Mouse (Mus musculus) forebrain, embryonic 14.5 days (tissue): Measurements from ENCODE around the gene Vdr. TPM values are rescaled to one million over a fixed set of nuclear protein-coding genes. Genes with fewer than 3 reads are reported as not detected.

Experiments
- ATAC-seq: fragments of 200-750 bp; cut with Nextera tagmentation; 2 replicates; pipeline ENCODE4 v1.8.0; 2017; ENCODE audit warnings: mild to moderate bottlenecking, moderate library complexity
- DNase-seq: peaks from one replicate; pipeline ENCODE4 v3.0.0-alpha.2; 2015; ENCODE audit warnings: low spot score
- H3K27ac ChIP-seq: fragments of 300-500 bp; sonication (generic); 2 replicates; pipeline ENCODE4 v1.5.1; 2014; ENCODE audit warnings: low read depth, mild to moderate bottlenecking, control low read depth, low read length, moderate library complexity
- H3K27me3 ChIP-seq: fragments of 300-500 bp; sonication (generic); replicated peaks from 2 replicates; pipeline ENCODE4 v1.6.1; 2014; ENCODE audit warnings: low read length, control low read depth, mixed read lengths; ENCODE audit not compliant: control insufficient read depth, insufficient read depth
- H3K36me3 ChIP-seq: fragments of 300-500 bp; sonication (generic); 2 replicates; pipeline ENCODE4 v1.6.1; 2014; ENCODE audit warnings: low read length, control low read depth; ENCODE audit not compliant: control insufficient read depth, insufficient read depth
- H3K4me1 ChIP-seq: fragments of 300-500 bp; sonication (generic); 2 replicates; pipeline ENCODE4 v1.6.1; 2014; ENCODE audit warnings: antibody characterized with exemption, low read length, control low read depth; ENCODE audit not compliant: control insufficient read depth, insufficient read depth
- H3K4me2 ChIP-seq: fragments of 300-500 bp; sonication (generic); 2 replicates; pipeline ENCODE4 v1.6.1; 2014; ENCODE audit warnings: mild to moderate bottlenecking, control low read depth, low read length
- H3K4me3 ChIP-seq: fragments of 300-500 bp; sonication (generic); 2 replicates; pipeline ENCODE4 v1.5.1; 2014; ENCODE audit warnings: low read depth, low read length, control low read depth
- H3K9ac ChIP-seq: fragments of 300-500 bp; sonication (generic); 2 replicates; pipeline ENCODE4 v1.6.1; 2014; ENCODE audit warnings: mild to moderate bottlenecking, low read length, control low read depth, moderate library complexity
- H3K9me3 ChIP-seq: fragments of 300-500 bp; sonication (generic); replicated peaks from 2 replicates; pipeline ENCODE4 v1.6.1; 2016; ENCODE audit warnings: low read length, control low read depth, mixed read lengths; ENCODE audit not compliant: control insufficient read depth
- WGBS: fragments of 180-500 bp; shearing (Covaris S2); extraction: QIAGEN DNeasy Blood & Tissue Kit; methylation state at CpG from one replicate; pipeline ENCODE4 v1.1.7; 2014; 5-methylcytosine and 5-hydroxymethylcytosine counted together
- polyA plus RNA-seq: library from polyadenylated mRNA; unstranded; fragments of >200 nt; fragmentation: Nextera tagmentation; extraction: Ambion mirVana; gene quantifications from 2 replicates; pipeline ENCODE4 v1.2.1, GENCODE M21; 2014

Gene Vdr
- polyA plus RNA-seq, 1 experiment from 2014 or later, result 0.20 TPM

- no peak overlapping the region for H3K27ac ChIP-seq
- H3K4me3 ChIP-seq, result no peak overlapping the region
- H3K4me1 ChIP-seq, result no peaks in the 10 kb centered on the region
- no peak overlapping the region for H3K4me2 ChIP-seq
- 87% methylated on average over 5 of the region's 5 CpGs for WGBS
- no peak overlapping the region for H3K9ac ChIP-seq
- H3K36me3 ChIP-seq, result no peaks in the 10 kb centered on the region
- no peaks in the 10 kb centered on the region for H3K27me3 ChIP-seq
- no peaks in the 10 kb centered on the region for H3K9me3 ChIP-seq
- no peak for ATAC-seq
- DNase-seq, result no peak
Measured at GRCm38 (mm10) chr15:97851011-97851410, 59.4 kb downstream of the Vdr start.

- Histone ChIP-seq H3K9ac (no peak overlapping the region), H3K4me3 (no peak overlapping the region), H3K4me1 (no peaks in the 10 kb centered on the region), H3K4me2 (no peak overlapping the region), H3K9me3 (no peaks in the 10 kb centered on the region), H3K36me3 (no peaks in the 10 kb centered on the region), H3K27me3 (no peaks in the 10 kb centered on the region), H3K27ac (no peak overlapping the region)
- peak; percentile 47 for DNase-seq
- ATAC-seq, result no peak
- 21% methylated on average over 2 of the region's 2 CpGs for WGBS
Measured at GRCm38 (mm10) chr15:97850441-97850840, 60.0 kb downstream of the Vdr start.

- Histone ChIP-seq H3K36me3 (no peaks in the 10 kb centered on the region), H3K27me3 (no peaks in the 10 kb centered on the region), H3K9ac (peak overlapping the region; percentile 46), H3K4me1 (no peaks in the 10 kb centered on the region), H3K4me3 (peak overlapping the region; percentile 27), H3K4me2 (peak overlapping the region; percentile 59), H3K27ac (no peak overlapping the region), H3K9me3 (no peaks in the 10 kb centered on the region)
- peak; percentile 79 for ATAC-seq
- DNase-seq, result peak; percentile 96
- 8% methylated on average over 19 of the region's 19 CpGs for WGBS
Measured at GRCm38 (mm10) chr15:97849116-97849911, 61.1 kb downstream of the Vdr start.

GRCm38 (mm10) chr15:97847866-97848265 lies 62.6 kb downstream of the Vdr start:
- H3K4me2 ChIP-seq, result no peak overlapping the region
- no peaks in the 10 kb centered on the region for H3K36me3 ChIP-seq
- ATAC-seq (no peak), DNase-seq (no peak)
- H3K27ac ChIP-seq, result no peak overlapping the region
- no peak overlapping the region for H3K4me3 ChIP-seq
- H3K9me3 ChIP-seq, result no peaks in the 10 kb centered on the region
- H3K4me1 ChIP-seq, result no peaks in the 10 kb centered on the region
- H3K27me3 ChIP-seq, result no peaks in the 10 kb centered on the region
- no peak overlapping the region for H3K9ac ChIP-seq
- 93% methylated on average over 2 of the region's 2 CpGs for WGBS

- Histone ChIP-seq H3K9me3 (no peaks in the 10 kb centered on the region), H3K4me3 (no peak overlapping the region), H3K9ac (no peak overlapping the region), H3K27ac (no peak overlapping the region), H3K27me3 (no peaks in the 10 kb centered on the region), H3K4me1 (no peaks in the 10 kb centered on the region), H3K36me3 (no peaks in the 10 kb centered on the region), H3K4me2 (no peak overlapping the region)
- DNase-seq (no peak), ATAC-seq (no peak)
- WGBS, result 90% methylated on average over 4 of the region's 4 CpGs
Measured at GRCm38 (mm10) chr15:97847285-97847684, 63.1 kb downstream of the Vdr start.

- no peak overlapping the region for H3K4me2 ChIP-seq
- no peak overlapping the region for H3K4me3 ChIP-seq
- ATAC-seq, result no peak
- H3K27ac ChIP-seq, result no peak overlapping the region
- H3K27me3 ChIP-seq, result no peaks in the 10 kb centered on the region; the same call in 1 of the 2 replicates
- DNase-seq, result no peak
- WGBS, result 90% methylated on average over 11 of the region's 11 CpGs
- no peaks in the 10 kb centered on the region for H3K36me3 ChIP-seq
- no peaks in the 10 kb centered on the region for H3K4me1 ChIP-seq
- H3K9me3 ChIP-seq, result no peaks in the 10 kb centered on the region
- H3K9ac ChIP-seq, result no peak overlapping the region
Measured at GRCm38 (mm10) chr15:97846121-97846882, 64.1 kb downstream of the Vdr start.

- 74% methylated on average over 19 of the region's 19 CpGs for WGBS
- H3K9ac ChIP-seq, result no peak within 1 kb of the TSS
- no peak within 1 kb of the TSS for H3K27ac ChIP-seq
- DNase-seq (no peak), ATAC-seq (no peak)
- no peak within 1 kb of the TSS for H3K4me2 ChIP-seq
- H3K4me1 ChIP-seq, result no peaks in the 10 kb centered on the region
- no peaks in the 10 kb centered on the region for H3K9me3 ChIP-seq
- H3K4me3 ChIP-seq, result no peak within 1 kb of the TSS
- no peaks in the 10 kb centered on the region; the same call in 1 of the 2 replicates for H3K27me3 ChIP-seq
- no peaks in the 10 kb centered on the region for H3K36me3 ChIP-seq
Measured at GRCm38 (mm10) chr15:97844037-97845034, 66.1 kb downstream of the Vdr start, which contains the start of gene Hdac7. TSS of gene Hdac7 (minus strand) at chr15:97844502.

- no peaks in the 10 kb centered on the region for H3K36me3 ChIP-seq
- no peak for DNase-seq
- no peak overlapping the region for H3K4me2 ChIP-seq
- WGBS, result 78% methylated on average over 7 of the region's 7 CpGs
- H3K4me1 ChIP-seq, result no peaks in the 10 kb centered on the region
- no peak overlapping the region for H3K4me3 ChIP-seq
- no peak for ATAC-seq
- no peaks in the 10 kb centered on the region for H3K9me3 ChIP-seq
- no peak overlapping the region for H3K27ac ChIP-seq
- H3K9ac ChIP-seq, result no peak overlapping the region
- no peaks in the 10 kb centered on the region; the same call in 1 of the 2 replicates for H3K27me3 ChIP-seq
Measured at GRCm38 (mm10) chr15:97843247-97843651, 67.2 kb downstream of the Vdr start.
